Mouse (Mus musculus) cerebellum, adult 8-10 months (tissue): ENCODE data around the gene Rsad2.
"Not testable (repeated sequence)": the region's sequence is repeated elsewhere in the genome, so short reads cannot be mapped to it uniquely, and the experiment has no call there.

Experiments used
- DNase-seq: peaks from one replicate; pipeline ENCODE4 v3.0.0; 2022

The Rsad2 gene

DNA sequence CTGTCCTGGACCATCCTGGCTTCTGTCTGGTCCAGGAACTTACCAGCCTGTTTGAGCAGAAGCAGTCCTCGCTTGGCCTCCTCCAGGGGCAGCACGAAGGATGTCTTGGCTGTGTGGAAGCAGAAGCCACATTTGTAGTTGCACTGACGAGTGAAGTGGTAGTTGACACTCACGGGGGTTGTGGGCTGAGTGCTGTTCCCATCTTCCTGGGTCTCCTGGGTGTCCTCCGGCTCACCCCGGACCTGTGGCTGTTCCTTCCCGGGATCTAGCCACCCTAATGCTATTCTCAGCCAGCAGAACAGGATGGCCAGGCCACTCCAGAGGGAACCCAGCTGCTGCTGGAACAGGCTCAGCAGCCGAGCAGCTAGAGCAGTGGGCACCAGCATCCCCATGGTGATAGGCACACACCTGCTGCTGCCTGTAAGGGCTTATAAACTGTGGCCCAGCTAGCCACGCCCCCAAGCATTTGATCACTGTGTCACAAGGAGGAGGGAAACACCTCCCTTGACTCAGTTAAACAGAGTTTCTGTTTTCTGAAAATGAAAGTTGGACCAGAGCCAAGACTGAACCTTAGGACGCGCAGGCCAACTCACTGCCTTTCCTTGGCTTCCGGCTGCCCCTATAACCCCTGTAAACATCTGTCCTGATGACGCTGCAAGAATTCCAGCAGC lies at the start of gene Rsad2:
Rsad2 (minus strand) TSS at position 425 of the 671 bp plus-strand sequence.
- DNase-seq = no peak

DNA sequence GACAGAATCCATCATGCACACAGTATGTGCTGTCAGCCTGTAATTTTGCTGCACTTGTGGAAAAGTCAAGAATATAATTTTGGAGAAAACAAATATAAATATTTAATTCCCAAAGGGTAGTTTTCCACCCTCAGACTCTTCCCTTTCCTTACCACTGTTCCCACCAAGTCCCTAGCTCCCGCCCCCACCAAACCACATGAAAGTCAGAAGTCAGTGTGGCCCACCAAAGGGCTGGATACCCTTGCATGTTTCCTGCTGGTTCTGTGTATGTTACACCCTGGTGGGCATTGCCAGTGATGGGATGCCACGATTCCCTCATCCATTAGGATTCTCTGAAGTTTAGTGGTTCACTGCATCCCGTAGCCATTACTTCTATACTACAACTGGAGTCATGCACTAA lies 44.8 kb upstream of the Rsad2 start:
- DNase-seq = no peak

DNA sequence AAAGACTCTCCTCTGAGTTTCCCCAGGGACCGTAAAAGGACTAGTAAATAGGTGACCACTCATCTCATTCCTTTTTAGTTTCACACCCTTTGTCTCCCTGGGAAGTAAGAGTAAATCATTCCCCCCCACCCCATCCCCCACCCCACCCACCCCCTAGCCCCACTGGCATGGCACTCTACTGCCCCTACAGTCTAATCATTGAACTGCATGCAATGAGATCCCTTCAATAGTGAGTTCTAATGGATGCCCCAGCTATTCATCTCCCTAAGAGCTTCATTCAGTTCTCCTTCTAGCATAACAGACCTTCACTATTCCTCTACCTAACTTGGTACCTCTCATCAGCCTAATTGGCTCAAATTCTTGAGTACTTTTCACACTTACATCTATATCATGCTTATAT lies 33.7 kb upstream of the Rsad2 start:
- no peak for DNase-seq

DNA sequence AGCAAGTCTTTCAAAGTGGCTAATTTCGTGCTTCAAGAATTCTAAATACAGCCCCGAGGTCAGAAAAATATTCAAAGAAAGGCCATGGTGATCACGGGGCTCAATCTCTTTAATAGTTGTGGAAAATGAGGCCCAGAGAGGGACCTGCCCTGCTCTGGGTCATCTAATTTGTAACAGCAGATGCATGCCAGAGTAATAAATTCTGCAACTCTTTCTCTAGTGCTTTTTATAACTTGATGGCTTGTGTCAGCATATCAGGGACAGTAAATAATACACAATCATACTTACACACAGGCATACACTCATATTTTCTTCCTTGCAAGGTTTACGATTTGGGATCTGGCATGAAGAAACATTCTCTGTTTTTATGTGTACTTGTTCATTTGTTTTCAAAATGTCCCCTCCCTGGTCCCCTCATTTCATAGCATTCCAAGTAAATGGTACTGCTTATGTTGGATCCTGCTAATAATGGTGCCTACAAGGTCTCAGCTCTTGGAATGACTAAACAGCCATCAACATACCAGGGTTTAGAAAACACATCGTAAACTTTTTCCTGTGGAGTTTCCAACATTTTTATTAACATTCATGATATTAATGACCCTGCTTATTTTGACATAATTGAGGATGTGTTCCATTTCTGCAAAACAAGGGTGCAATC lies 32.5 kb upstream of the Rsad2 start:
- DNase-seq = no peak

DNA sequence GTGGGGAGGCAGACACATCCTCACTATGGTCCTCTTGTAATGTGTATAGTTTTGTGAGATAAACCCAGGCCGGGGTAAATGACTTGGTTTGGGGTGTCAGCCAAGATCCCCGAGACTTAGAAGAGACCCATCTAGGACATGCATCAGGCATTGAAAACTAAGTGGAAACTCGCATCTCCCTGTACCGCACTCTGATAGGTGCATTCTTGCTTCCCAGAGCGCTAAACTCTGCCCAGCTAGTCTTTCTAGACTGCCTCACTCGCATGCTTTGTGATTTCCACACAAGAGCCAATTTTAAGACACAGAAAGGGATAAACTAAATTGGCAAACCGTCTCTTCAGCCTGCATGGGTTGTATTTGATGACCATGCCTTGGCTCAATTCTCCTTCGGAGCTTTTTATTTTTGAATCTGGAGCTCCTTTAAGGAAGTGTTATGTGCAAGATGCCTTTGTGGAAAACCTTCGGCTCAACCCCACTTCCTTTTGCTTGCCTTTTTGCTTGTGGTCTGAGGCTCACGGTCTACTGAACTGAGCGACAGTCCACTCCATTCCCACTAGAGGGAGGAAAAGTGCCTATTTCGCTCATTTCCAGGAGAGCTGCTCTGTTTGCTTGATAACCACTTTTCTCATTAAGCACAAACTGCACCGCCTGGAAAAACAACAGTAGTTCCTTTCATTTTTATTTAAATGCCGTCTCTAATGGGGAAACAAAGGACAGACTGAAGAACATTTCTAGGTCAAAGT lies 31.8 kb upstream of the Rsad2 start:
- DNase-seq = no peak

DNA sequence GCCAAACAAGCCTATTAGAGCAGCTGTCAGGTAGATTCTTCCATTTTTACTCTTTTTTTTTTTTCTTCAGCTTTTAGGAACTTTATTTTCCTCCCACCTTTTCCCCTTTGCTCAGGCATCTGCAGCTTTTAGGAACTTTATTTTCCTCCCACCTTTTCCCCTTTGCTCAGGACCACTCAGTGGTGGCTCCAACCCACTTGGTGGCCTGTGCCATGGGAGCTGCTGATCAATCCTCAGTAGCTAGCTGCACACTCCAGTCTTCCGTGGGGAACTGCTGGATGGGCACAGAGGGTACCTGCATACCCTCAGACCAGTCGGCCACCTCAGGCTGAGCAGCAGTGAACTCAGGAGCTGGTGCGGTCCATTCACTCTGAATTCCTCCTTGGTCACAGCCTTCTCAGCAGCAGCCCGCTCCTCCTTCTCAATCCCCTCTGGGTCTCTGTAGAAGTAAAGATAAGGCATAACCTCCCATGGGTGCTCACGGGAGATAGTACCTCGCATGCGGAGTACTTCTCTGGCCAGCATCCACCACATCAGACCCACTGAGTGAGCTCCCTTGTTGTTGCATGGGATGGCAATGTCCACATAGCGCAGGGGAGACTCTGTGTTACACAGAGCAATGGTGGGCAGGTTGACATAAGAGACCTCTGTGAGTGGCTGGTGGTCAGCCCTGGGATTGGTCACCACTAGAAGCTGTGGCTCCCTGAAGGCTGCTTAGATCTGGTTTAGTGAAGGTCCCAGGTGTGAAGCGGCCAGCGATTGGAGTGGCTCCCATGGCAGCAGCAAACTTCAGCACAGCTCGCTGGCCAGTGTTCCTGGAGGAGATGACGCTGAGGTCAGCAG lies 29.7 kb upstream of the Rsad2 start:
- not testable (repeated sequence) for DNase-seq

DNA sequence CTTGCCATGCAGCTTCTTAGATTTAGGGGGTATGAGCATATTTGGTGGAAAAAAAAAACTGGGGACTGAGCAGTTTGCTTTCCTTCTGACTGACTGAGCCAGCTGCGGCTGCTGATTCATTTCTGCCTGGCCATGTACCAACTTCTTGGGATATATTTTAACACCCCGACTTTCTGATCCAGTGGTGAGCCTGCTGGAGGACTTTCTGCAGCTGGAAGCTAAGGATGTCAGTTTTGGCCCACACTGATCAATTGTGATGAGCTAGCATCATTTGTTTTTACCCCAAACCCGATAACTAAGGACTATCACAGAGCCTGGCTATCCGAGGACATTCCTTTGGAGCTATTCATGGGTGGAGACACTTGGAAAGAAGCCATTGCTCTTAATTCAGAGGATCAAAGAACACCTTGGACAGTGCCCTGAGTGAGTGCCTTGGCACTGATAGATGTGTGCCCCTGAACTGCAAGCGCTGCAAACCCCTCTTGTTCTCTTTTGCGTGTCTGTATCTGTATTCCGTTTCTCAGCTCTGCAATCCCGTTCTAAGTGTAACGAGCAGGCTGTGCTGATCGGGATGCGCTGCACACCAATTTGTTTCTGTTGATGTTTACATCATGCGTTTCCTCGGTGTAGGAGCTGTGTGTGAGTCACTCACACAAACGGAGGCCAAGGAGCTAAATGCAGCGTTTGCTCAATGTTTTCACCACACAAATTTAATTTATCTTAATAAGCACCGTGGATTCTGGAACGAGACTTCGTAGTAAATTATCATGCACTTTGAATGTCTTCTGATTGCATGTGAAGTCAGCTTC lies 22.1 kb upstream of the Rsad2 start:
- DNase-seq = no peak

DNA sequence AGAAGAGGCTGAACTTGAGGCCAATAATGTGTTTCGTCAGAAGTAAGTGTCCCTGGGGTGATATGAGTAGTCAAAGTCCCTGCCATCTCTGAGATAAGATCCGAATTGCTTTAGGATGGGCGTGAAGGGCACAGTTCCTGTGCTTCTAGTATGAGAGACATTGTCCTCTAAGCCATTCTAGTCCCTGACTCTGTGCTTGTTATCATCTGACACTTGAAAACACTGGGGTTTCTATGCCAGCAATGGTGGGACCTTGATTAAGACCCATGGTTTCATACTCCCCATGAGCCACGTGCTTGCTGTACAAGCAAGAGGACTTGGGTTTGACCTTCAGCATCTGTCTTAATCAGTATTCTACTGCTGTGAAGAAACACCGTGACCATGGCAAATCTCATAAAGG lies 20.9 kb upstream of the Rsad2 start:
- DNase-seq = no peak

DNA sequence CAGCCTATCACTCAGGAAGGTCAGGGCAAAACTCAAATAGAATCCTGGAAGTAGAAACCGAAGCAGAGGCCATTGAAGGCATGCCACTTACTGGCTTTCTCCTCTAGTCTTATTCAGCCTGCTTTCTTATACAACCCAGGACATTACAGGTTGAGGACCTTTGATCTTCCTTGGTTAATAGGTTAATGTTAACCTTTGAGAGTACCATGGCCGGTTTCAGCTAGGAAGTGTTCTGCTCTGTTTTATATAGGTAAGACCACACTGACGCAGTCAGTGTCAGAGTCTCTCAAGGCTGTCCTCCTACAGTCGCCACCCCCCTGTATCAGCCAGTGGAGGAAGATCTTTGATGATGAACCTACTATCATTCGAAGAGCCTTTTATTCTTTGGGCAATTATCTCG lies 17.5 kb upstream of the Rsad2 start:
- no peak for DNase-seq

DNA sequence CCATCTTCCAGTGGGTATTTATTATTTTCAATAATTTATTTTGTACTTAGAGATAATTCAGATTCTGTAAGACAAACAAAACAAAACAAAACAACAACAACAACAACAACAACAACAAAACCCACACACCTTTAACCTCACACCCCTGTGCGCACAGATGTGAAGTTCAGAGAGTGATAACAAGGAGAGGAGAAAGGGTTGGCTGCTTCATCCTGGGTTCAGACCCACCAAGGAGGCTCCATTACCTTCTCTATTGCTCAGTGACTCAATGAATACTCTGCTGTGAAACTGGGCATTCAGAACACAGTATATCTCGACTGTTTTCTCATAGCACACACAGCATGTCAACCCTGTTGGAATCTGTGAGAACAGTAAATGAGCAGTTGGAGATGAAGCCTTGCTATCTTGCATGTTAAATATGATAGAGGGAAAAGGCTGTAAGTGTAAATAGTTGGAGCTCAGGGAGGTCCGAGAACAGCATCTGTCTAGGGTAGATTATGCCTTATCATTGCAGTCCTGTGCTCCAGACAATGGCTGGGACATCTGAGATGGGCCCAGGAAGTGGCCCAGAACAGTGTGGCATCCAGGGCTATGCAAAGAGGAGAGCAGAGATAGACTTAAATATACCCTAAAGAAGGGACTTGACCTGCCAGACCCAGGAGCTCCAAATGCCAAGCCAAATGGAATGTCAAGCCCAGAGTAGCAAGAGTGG lies 16.7 kb upstream of the Rsad2 start:
- no peak for DNase-seq

DNA sequence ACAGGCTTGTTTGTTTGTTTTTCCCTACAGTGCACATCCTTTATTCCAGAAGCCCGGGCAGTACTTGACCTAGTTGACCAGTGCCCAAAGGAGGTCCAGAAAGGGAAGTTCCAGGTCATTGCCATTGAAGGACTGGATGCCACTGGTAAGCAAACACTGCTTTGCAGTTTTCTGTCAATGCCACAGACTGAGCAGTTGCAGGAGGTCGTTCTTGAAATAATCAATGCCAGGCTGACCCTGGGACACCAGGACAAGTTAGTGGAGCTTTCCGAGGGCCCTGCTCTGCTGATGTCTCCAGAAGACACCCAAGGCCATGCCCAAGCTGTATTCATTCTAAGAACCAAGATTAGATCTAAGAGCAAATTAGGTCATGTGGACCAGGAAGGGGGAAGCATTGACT lies 15.1 kb upstream of the Rsad2 start:
- DNase-seq = no peak

DNA sequence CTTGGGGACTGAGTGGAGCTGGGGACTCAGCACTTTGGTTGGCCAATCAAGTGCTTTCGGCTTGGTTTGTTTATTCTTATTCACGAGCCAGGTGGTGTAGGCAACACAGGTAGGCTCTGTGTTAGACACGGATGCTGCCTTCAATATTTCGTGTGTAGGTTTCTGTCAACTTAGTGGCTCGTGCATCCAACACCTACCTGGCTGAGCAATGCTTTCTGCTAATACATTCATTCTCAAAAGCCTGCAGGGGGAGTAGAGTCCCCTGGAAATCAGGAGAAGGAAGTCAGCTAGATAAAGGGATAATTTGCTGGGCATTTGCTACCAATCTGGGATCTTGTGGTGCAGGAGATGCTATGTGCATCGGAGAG lies 13.8 kb upstream of the Rsad2 start:
- no peak for DNase-seq

DNA sequence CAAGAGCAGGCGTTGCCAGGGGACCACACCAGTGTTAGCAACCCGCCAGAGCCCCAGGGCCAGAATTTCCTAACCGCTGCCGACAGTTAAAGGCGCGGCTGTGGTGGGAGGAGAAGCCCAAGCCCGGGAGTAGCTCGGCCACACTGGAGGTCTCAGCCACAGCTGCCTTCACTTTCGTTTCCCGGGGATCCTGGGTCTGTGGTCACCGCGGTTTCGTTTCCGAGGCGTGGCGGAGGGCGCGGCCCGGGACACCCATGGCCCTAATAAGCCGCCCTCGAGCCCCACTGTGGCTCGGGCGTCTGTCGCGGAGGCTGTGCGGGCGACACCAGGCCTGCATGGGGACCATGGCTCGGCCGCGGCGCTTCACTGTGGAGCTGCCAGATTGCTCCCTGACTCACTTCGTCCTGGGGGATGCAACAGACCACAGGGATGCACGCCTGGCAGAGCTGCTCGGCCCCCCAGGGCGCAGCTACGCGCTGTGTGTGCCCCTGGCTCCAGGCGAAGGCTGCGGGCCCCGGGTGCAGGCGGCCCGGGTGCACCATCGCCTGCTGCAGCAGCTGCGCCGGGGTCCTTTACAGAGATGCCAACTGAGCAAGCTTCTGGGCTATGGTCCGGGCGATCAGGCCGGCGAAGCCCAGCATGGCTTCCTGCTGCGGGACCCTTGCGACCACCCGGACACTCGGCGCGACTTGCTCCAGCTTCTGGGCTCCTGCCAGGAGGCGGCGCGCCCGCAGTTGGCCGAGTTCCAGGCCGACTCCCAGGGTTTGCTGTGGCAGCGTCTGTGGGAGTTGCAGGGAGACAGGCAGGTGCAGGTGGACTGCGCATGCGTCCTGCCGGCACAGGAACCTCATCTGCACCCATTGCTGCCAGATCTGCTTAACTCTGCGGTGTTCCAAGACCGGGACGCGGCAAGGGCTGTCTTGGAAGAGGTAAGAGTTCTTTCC lies 13.1 kb upstream of the Rsad2 start, which contains the start of gene Cmpk2:
Cmpk2 (plus strand) TSS at position 107 of the 944 bp plus-strand sequence.
- peak; percentile 89 for DNase-seq

DNA sequence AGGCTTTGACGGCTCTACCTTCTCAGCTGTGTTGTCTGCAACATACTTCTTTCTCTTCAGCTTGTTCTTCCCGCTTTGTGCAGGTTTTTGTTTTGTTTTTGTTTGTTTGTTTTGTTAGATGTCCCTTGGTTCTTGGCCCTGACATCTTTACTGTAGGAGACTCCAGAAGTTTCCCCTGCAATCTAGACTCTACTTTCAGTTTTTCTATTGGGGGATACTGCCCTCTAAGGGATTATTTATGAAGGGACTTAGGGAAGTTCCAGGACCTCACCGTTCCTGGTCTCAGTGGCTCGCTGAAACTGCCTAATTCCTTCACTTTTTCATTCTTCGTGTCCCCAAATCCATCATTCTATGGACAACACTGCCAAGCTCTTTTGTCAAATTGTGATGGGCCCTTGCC lies 9.3 kb upstream of the Rsad2 start:
- DNase-seq = no peak

DNA sequence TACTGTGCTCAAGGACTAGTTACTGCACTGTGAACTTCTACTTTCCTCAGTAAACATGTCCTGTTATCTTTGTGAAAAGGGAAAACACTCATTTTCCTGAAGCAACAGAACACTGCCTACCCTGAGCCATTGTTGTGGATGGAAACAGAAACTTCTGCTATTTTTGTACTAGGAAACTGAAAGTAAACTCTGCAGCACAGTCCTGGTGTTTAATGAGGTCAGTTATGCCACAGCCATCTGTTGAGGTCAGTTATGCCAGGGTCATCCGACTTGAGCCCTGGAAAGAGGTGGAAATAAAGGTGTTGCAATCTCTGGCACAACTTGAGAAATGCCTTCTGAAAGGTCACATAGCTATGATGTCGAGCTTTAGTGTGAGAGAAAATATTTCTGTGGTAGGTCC lies 3.8 kb upstream of the Rsad2 start:
- no peak for DNase-seq

DNA sequence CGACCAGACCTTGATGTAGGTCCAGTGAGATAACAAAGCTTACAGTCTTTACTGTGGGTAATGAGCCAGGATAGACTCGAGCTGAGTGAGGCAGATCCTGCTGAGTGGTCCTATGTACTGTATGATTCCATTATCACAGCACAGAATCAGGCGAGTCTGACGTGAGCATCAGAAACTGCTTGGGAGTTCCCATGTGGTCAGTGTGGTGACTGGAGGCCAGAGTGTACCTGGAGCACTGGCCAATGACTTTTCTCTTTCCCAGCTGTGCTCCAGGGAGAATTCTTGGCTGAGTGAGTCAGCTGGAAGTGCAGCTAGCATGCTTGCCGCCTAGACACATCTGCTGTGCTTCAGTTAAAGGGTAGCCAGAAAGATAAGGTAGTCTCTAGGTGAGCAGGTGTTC lies 1.6 kb downstream of the Rsad2 start:
- DNase-seq = no peak

DNA sequence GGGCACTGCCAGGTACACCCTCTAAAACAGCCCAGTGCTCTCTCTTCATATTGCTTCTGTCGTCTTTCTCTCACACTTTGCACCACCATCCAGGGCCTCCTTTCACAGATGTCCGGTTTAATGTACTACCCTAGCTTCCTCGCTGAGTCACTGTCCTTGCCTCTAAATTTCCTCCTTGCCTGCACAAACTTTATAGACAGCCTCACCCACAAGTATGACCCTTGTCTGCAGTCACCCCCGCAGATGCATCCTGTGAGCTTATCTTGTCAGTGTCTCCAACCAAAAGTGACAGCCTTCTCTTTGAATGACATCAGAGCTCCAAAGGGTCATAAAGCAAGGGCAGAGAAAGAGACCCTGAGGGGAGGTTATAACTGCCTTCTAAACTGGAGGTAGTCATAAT lies 3.3 kb downstream of the Rsad2 start:
- DNase-seq = no peak

DNA sequence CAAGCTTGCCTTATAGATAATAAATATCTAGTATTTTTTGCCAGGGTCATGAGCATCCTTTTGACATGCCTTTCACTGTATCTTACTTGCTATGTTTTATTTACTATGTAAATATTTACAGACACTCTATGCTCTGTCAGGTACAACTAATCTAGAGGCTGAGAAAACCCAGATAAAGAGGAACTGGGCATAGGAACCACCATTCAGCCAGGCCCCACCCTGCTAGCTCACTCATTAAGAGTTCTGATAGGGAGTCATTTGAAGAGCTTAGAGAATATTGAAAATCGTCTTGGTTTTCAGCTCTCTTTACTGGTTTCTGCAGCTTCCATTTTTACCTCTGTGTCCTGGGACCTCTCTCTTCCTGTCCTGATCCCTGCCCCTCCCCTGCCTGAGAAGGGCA lies 5.1 kb downstream of the Rsad2 start:
- no peak for DNase-seq

DNA sequence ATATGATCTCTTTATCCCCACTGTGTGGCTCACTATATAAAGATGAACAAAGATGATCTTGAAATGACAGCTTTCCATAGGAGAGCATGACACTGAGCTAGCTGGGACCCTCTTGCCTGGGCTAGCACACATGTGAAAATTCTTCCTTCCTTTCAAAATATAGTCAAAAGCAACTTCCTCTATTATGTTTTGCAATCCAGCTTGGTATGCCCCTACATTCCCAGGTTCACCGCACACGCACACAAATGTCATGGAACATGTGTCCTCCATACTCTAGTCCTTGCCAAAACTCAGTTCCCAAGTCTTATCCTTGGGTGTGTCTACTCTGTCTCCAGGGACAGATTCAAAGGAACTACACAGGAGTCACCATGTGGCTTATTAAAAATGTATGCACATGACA lies 6.8 kb downstream of the Rsad2 start:
- DNase-seq = no peak

DNA sequence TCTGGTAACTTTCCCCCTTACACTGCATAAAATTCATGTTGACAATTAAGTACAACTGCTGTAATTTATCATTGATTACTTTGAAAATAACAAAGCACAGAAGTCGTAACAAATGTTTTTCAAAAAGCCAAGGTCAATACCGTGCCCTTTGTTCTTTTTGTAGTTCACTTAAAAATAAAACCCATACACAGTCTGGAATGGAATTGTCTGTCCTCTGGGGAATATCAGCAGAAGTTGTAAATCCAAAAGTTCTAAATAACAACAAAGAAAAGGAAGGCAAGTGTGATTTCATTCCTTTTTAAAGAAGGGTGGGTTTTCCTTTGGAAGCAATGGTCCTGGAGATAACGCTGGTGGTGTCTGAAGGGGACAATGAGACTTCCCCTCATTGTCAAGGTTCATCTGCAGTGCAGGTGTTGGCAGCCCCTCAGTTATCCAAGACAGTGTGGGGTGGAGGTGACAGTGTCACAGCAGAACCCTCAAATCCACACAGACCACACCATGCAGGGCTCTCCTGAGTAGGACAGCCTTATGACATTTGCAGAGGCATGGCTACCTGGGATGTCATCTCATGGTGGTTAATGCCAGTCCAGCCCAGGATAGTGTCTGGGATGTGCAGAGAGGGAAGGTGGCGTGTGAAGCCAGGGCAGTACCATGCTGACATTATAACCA lies 9.7 kb downstream of the Rsad2 start:
- no peak for DNase-seq
